Comparison of ENCODE assay signal across 25 mouse cellular contexts in genomic region chr9:111453895-111454294, GRCm38 (mm10). TPM values are rescaled to one million over a fixed set of nuclear protein-coding genes. Genes with fewer than 3 reads are reported as not detected.
"Had no signal": no experiment of that assay in that cellular context is flagged by ENCODE, and none has a peak within 500 bp of the region (broad histone marks: within the 10 kb centered on the region; RNA-seq: fewer than 3 reads in every experiment).

No protein-coding gene starts in this region.

- H3K27me3 ChIP-seq: kidney, embryonic 15.5 days; limb, embryonic 13.5 days; liver, embryonic 12.5 days; liver, embryonic 15.5 days; lung, embryonic 15.5 days; midbrain, embryonic 15.5 days; neural tube, embryonic 12.5 days; neural tube, embryonic 15.5 days; stomach, embryonic 15.5 days had no signal

- H3K4me2 ChIP-seq: kidney, embryonic 15.5 days; limb, embryonic 13.5 days; liver, embryonic 12.5 days; liver, embryonic 15.5 days; lung, embryonic 15.5 days; midbrain, embryonic 12.5 days; midbrain, embryonic 15.5 days; neural tube, embryonic 12.5 days; neural tube, embryonic 15.5 days; stomach, embryonic 15.5 days had no signal

- DNase-seq: kidney, adult 11 months; kidney, adult 8-10 months; kidney, postnatal 10 days; kidney, postnatal 36 days; layer of hippocampus, postnatal 36 days; liver; lung, adult 18-20 months; lung, postnatal 10 days; lung, postnatal 36 days; right cerebral cortex, adult 18-20 months; right cerebral cortex, postnatal 14 days; spleen, adult 18-20 months; thymus, postnatal 25 days had no signal

- H3K9me3 ChIP-seq: kidney, embryonic 15.5 days; limb, embryonic 13.5 days; liver, embryonic 12.5 days; liver, embryonic 15.5 days; lung, embryonic 15.5 days; midbrain, embryonic 12.5 days; midbrain, embryonic 15.5 days; neural tube, embryonic 12.5 days; neural tube, embryonic 15.5 days; stomach, embryonic 15.5 days had no signal

- H3K27ac ChIP-seq: kidney, embryonic 15.5 days; left cerebral cortex, adult 2 months; limb, embryonic 13.5 days; liver, embryonic 12.5 days; liver, embryonic 15.5 days; lung, embryonic 15.5 days; midbrain, embryonic 12.5 days; midbrain, embryonic 15.5 days; neural tube, embryonic 12.5 days; neural tube, embryonic 15.5 days; stomach, embryonic 15.5 days had no signal

- H3K4me3 ChIP-seq: kidney, embryonic 15.5 days; left cerebral cortex, adult 2 months; limb, embryonic 13.5 days; liver, embryonic 12.5 days; liver, embryonic 15.5 days; lung, embryonic 15.5 days; midbrain, embryonic 12.5 days; midbrain, embryonic 15.5 days; neural tube, embryonic 12.5 days; neural tube, embryonic 15.5 days; stomach, embryonic 15.5 days had no signal

- H3K36me3 ChIP-seq: kidney, embryonic 15.5 days; limb, embryonic 13.5 days; liver, embryonic 12.5 days; liver, embryonic 15.5 days; lung, embryonic 15.5 days; midbrain, embryonic 12.5 days; midbrain, embryonic 15.5 days; neural tube, embryonic 12.5 days; neural tube, embryonic 15.5 days; stomach, embryonic 15.5 days had no signal

- ATAC-seq: liver, embryonic 12.5 days; midbrain, embryonic 15.5 days had no signal

- H3K4me1 ChIP-seq: kidney, embryonic 15.5 days; limb, embryonic 13.5 days; liver, embryonic 15.5 days; lung, embryonic 15.5 days; neural tube, embryonic 12.5 days; neural tube, embryonic 15.5 days; stomach, embryonic 15.5 days had no signal

- H3K9ac ChIP-seq: kidney, embryonic 15.5 days; limb, embryonic 13.5 days; liver, embryonic 12.5 days; liver, embryonic 15.5 days; lung, embryonic 15.5 days; midbrain, embryonic 12.5 days; midbrain, embryonic 15.5 days; neural tube, embryonic 12.5 days; neural tube, embryonic 15.5 days; stomach, embryonic 15.5 days had no signal

RNA-seq across cellular contexts. Expression of gene Dclk3, which starts 15.0 kb away (rescaled TPM):
- total RNA-seq: megakaryocyte-erythroid progenitor cell, adult 5-6 weeks had no signal
- polyA plus RNA-seq: liver, embryonic 15.5 days had no signal
